Mouse (Mus musculus): ENCODE results near the gene Pip5k1b.
A peak's percentile ranks its signal among the peaks of the same experiment; 100 is the strongest.

DNA sequence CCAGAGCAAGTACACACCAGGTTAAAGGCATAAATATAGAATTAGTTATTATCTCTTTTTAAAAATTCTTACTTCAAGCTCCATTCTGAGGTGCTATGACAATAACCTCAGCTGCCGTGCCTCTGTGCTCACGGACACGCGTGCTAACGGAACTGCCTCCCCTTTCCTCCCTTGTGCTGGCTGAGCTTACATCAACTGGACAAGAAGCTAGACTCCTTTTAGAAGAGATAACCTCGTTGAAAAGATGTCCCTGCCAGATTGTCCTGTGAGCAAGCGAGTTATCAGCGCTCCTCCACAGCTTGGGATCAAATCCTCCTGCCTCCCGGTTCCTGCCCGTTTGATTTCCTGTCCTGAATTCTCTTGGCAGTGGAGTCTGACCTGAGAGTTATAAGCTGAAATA, 9.5 kb downstream of the Pip5k1b start:
- TF ChIP-seq TAL1 (IDR thresholded peaks at IDR 0.05; ENCODE audit: low read length): peak; percentile 11; the same call in 1 of the 3 replicates
- TF ChIP-seq GATA1 (IDR thresholded peaks at IDR 0.05; ENCODE audit: low read length): peak; percentile 54
